8 mouse cellular contexts compared by ENCODE assay signal in genomic region chr19:5648401-5649297, GRCm38 (mm10). TPM values are rescaled to one million over a fixed set of nuclear protein-coding genes. Genes with fewer than 3 reads are reported as not detected.
A peak's percentile ranks its signal among the peaks of the same experiment; 100 is the strongest.
DNase-seq lines count a peak whose midpoint lies in the region; ATAC-seq and TF ChIP-seq lines count a peak whose summit lies in the region.

No protein-coding gene starts in this region.

- peak; percentile 86 for ATAC-seq in megakaryocyte, adult 5-6 weeks (ENCODE audit: poor library complexity, severe bottlenecking)

- peak overlapping the region; percentile 36 for H3K4me3 ChIP-seq in left cerebral cortex, adult 2 months

- H3K27ac ChIP-seq in left cerebral cortex, adult 2 months = peak overlapping the region; percentile 84

- intact Hi-C loops in left cerebral cortex, adult 2 months (cut with DNase I) = no loop called here

- DNase-seq in adipocyte (ENCODE audit: low spot score) = peak; percentile 68
- DNase-seq in embryo, embryonic 10 days (ENCODE audit: low spot score) = peak; percentile 91
- DNase-seq in gastrocnemius, postnatal 10 days = peak; percentile 75
- peak; percentile 66 for DNase-seq in hindlimb bud, embryonic 11.5 days (ENCODE audit: extremely low spot score, low read depth, low spot score)
- DNase-seq in left cerebral cortex, adult 2 months (ENCODE audit: extremely low spot score in 1 of 2, low spot score in 2 of 2) = peak; percentile 77 to 78
- DNase-seq in right cerebral cortex, adult 2 months (ENCODE audit: low spot score in 2 of 2) = peak; percentile 74 to 83
- DNase-seq in urinary bladder, postnatal 25 days (ENCODE audit: low spot score) = peak; percentile 71

- peak; percentile 18 for TF ChIP-seq CTCF in left cerebral cortex, adult 2 months (IDR thresholded peaks at IDR 0.05)

RNA-seq across cellular contexts. Expression of gene Rela, which starts 11.4 kb away (rescaled TPM):
- 10 to 100 TPM; 20.0 to 28.8 TPM for total RNA-seq in gastrocnemius, postnatal 10 days (2021)
- total RNA-seq in left cerebral cortex, adult 2 months (2021) = 10 to 100 TPM; 23.4 to 25.4 TPM
- total RNA-seq in megakaryocyte, adult 5-6 weeks (2015) = 51.9 and 56.6 TPM in 2 replicates
- 46.1 and 47.8 TPM in 2 replicates for total RNA-seq in megakaryocyte, adult 5-6 weeks (2017)

RNA-seq across cellular contexts. Expression of gene Sipa1, which starts 14.9 kb away (rescaled TPM):
- total RNA-seq in gastrocnemius, postnatal 10 days (2021) = 10 to 100 TPM; 25.5 to 36.6 TPM
- 10 to 100 TPM; 18.2 to 19.0 TPM for total RNA-seq in left cerebral cortex, adult 2 months (2021)
- total RNA-seq in megakaryocyte, adult 5-6 weeks (2015) = 50.8 and 65.8 TPM in 2 replicates
- 50.1 and 78.7 TPM in 2 replicates for total RNA-seq in megakaryocyte, adult 5-6 weeks (2017)

RNA-seq across cellular contexts. Expression of gene Kat5, which starts 38.6 kb away (rescaled TPM):
- 10 to 100 TPM; 31.6 to 39.9 TPM for total RNA-seq in gastrocnemius, postnatal 10 days (2021)
- 10 to 100 TPM; 94.3 to 99.2 TPM for total RNA-seq in left cerebral cortex, adult 2 months (2021)
- total RNA-seq in megakaryocyte, adult 5-6 weeks (2015) = 34.2 and 47.8 TPM in 2 replicates
- 69.4 and 73.9 TPM in 2 replicates for total RNA-seq in megakaryocyte, adult 5-6 weeks (2017)

RNA-seq across cellular contexts. Expression of gene Map3k11, which starts 39.9 kb away (rescaled TPM):
- total RNA-seq in gastrocnemius, postnatal 10 days (2021) = 10 to 100 TPM; 19.3 to 25.0 TPM
- 10 to 100 TPM; 16.2 to 17.0 TPM for total RNA-seq in left cerebral cortex, adult 2 months (2021)
- total RNA-seq in megakaryocyte, adult 5-6 weeks (2015) = 30.3 and 35.3 TPM in 2 replicates
- total RNA-seq in megakaryocyte, adult 5-6 weeks (2017) = 39.8 and 50.8 TPM in 2 replicates

RNA-seq across cellular contexts. Expression of gene Pcnx3, which starts 40.1 kb away (rescaled TPM):
- 10 to 100 TPM; 19.5 to 32.5 TPM for total RNA-seq in gastrocnemius, postnatal 10 days (2021)
- total RNA-seq in left cerebral cortex, adult 2 months (2021) = 10 to 100 TPM; 77.5 to 80.0 TPM
- 25.9 and 33.1 TPM in 2 replicates for total RNA-seq in megakaryocyte, adult 5-6 weeks (2015)
- total RNA-seq in megakaryocyte, adult 5-6 weeks (2017) = 19.3 and 19.6 TPM in 2 replicates

Comparison
In these comparisons a context has a peak if more than half of its experiments do, and no peak if none do; other contexts are left out.
1. Peak in every context shown above with its lines: DNase-seq, ATAC-seq, H3K4me3 ChIP-seq and H3K27ac ChIP-seq.